Mouse (Mus musculus) spleen, adult 18-20 months (tissue): Measurements from ENCODE around the gene Slco3a1.

Experiments used
- DNase-seq, 2 experiments: peaks; one replicate each; pipeline ENCODE4 v3.0.0; 2022; ENCODE audit warnings: mixed read lengths in 2 of 2

The Slco3a1 gene

GRCm38 (mm10) chr7:74376397-74377044, 178.1 kb downstream of the Slco3a1 start:
- DNase-seq, result no peak

DNA sequence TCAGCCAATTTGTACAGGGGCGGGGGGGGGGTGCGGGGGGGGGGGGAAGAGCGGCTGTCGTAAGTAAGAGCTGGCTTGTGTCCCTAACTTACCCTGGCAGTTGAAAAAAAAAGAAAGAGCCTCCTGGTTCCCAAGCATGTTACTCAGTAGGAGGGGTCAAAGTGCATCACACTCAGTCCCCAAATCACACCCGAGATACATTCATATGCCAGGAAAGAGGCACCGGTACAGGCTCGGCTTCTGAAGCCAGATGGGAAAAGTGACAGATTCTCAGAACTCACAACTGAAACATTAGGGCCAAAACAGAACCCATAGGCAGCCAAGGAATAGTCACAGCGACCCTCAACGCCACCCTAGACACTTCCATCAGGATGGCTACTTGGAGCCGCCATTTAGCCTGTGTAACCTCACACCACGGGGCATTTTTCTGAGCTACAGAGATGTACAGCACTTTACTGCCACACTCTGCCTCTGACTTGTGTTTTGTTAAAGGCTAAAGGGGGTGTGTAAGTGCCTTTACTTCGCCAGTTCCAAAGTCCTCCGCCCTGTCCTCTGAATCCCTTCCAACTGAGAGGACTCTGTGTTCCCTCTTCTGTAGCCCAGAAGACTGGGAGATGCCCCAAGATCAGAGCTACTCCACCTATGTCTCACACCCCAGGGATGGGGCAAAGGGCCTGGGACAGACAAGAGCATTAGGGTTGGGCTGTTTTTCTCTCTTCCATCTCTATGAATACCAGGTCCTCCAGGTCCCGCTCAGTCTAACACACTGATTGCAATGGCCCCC, 179.2 kb downstream of the Slco3a1 start:
- no peak for DNase-seq

DNA sequence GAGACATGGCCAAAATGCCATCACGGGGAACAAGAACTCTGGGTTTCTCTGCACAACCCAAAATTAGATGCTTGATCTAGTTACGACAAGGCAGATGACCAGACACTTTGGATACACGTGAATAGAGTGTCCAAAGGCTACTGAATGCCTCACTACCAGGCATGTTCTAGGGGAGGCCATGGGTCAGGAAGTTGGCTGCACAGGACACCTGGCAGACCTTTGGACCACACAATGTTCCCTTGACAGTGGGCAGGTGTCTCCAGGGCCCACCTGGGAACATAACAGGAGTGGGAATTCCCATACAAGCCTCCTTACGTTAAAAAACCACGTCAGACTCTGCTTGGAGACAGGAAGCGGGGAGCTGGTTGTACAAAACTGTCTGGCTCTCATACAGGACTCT, 181.5 kb downstream of the Slco3a1 start:
- DNase-seq, result no peak

- DNase-seq, result no peak
Observed at GRCm38 (mm10) chr7:74372141-74372582, 182.4 kb downstream of the Slco3a1 start.

DNA sequence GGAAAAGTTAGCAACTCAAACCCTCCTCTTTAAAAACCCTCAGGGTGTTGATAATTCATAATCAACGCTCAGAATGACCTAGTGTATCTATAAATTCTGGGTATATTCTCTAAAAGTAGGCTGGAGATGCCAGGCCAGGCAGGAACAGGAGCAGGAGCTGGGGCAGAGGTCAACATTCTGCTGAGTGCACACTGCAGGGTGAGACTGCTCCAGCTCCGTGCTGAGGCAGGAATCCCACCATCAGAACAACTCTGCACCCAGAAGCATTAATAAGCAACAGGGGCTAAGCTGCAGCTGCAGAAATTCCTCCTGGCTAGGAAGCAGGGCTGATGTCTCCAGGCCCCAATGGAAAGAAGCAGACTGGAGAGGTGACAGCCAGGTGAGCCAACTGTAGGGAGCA, 182.9 kb downstream of the Slco3a1 start:
- no peak for DNase-seq

- DNase-seq, result no peak
Observed at GRCm38 (mm10) chr7:74371208-74371607, 183.4 kb downstream of the Slco3a1 start.

GRCm38 (mm10) chr7:74369657-74370056, 184.9 kb downstream of the Slco3a1 start:
- peak in 1 of 2 experiments; percentile 24 for DNase-seq

GRCm38 (mm10) chr7:74368256-74368980, 186.2 kb downstream of the Slco3a1 start:
- DNase-seq, result no peak

DNA sequence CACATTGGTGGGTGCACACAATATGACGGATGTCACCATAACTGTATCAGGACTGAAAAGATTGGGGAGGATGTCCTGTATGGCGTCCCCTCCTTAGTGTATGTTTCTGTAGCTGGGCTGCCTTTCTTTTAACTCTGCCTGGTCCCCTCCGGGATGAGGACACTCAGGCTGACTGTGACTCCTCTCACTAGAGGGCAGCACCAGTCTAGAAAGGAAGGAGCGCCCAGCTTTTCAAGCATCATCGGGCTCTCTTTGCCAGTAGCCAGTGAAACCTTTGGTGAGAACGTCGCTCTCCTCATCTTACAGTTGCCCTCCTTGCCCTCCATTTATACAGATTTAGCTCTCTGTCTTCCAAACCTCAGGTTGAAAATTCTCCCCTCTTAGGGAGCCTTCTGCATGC, 187.2 kb downstream of the Slco3a1 start:
- no peak for DNase-seq

DNA sequence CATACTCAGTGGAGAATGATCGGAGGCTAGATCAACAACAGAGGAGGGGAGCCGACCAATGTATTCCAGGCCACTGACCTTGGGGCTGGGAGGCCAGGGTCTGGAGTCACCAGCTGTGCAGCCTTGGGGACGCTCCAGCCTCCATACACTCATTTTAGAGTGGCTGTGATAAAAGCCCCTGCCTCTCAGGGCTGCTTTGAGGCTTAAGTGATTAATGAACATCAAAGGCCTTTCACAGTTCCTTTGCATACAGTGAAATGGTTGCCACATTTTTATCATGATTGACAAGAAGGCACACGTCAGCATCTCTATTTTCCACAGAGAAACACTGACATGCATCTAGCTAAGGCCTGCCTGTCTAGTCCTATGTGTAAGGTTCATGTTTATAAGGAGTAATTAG, 189.0 kb downstream of the Slco3a1 start:
- DNase-seq, result no peak

GRCm38 (mm10) chr7:74364956-74365355, 189.6 kb downstream of the Slco3a1 start:
- DNase-seq, result no peak

DNA sequence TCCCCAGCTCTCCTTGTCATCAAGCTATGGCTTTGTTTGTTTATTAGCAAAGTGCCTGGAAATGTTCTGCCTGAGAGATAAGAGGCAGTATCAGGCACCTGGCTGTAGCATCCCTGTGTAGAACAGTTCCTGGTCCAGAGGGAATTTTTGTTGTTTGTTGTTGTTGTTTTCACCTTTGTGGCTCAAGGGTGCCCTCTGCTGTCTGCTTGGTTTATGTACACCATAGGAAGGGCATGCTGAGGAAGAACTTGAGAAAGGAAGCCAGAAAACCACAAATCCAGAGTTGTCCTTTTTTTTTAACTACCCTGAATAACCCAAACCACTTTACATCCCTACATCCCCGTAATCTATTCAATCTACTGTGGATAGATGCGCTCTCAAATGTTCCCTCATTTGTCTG, 191.1 kb downstream of the Slco3a1 start:
- no peak for DNase-seq

GRCm38 (mm10) chr7:74361677-74362076, 192.9 kb downstream of the Slco3a1 start:
- DNase-seq, result no peak

DNA sequence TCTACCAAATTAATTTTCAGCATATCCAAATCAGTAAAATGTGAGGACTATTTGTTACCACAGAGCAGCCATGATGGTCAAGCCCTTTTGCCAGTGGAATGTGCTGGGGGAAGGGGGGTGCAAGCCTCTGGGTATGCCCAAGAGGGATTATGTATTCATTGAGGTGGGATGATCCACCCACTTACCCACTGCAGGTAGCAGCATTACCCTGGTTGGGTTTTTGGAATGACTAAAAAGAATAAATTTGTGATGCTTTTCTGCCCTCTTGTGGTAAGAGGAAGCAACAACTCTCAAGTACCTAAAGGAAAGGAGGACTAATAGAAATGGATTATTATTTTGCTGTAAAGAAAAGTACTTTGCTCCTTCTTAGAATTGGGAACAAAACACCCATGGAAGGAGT, 197.6 kb downstream of the Slco3a1 start:
- no peak for DNase-seq

- no peak for DNase-seq
Observed at GRCm38 (mm10) chr7:74354527-74355256, 199.9 kb downstream of the Slco3a1 start.

DNA sequence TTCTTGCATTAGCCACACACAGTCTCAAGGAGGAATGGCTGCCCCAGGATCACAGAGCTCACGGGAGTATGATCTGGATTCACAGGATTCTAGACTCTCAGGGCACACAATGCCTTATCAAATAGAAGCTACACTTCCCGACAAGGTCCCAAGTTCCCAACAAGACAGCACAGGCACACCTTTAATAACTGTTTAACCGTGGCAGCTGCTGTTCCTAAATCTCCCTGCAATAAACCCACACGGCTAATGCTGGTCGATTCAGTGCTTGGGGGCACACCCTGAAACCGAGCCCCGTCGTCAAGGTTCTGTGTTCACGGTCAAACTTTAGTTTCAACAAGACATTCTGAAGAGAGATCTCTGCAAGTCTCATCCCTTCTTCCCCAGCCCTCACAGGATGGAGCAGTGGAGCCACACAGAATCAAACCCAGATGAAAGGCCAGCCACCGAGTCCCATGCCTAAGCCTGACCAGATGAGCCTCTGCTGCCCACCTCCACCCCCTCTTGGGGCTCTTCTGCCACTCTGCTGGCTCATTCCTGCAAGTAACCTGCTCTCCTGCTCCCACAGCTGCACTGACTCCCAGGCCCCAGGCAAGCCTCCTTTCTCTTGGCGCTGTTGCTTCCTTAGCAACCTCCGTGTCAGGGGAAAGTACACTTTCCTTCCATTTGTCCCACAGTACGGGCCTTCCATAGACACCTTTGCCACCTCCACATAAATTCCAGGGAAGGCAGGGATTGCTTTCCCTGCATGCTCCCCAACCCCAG, 200.7 kb downstream of the Slco3a1 start:
- no peak for DNase-seq

DNA sequence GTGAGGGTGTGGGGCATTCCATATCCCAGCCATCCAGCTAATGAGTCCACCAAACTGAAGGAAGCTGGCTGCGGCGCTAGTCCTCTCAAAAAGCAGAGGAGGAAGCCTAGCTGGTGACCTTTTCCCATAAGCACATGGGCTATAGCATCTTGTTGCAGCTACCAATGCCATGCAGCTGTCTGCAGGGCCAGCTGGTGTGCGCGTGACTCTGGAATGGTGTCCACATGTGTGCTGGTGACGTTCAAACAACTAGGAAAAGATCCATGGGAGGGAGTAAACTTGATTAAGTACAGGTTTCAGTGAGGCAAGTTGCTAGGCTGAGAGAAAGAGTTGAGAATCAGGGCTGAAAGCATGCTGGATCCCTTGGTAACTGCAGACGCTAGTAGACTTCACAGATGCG, 201.3 kb downstream of the Slco3a1 start:
- DNase-seq, result no peak

DNA sequence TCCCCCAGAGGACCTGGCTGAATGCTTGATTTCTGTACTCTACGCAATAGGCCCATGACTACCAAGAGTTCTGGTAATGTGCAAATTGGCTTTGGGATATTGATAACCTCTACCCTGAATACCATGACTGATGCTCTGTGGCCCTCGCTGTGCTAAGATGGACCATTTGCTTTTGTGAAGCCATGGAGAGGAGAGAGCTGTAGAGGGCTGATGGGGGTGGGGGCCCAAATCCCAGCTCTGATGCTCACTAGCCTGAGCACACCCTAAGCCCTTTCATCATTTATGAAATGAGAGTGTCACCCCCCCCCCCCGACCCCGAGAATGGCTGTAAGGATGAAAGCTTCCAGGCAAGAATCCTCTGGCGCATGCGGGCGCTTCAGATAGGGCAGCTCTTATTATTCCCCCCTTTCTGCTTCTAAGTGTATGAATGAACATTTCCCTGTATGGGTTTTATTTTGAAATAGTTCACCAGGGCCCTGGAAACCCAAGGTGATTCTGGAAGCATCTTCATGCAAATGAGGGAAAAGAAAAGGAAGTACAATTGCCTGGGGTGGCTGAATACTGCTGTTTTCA, 206.2 kb downstream of the Slco3a1 start:
- DNase-seq, result no peak

DNA sequence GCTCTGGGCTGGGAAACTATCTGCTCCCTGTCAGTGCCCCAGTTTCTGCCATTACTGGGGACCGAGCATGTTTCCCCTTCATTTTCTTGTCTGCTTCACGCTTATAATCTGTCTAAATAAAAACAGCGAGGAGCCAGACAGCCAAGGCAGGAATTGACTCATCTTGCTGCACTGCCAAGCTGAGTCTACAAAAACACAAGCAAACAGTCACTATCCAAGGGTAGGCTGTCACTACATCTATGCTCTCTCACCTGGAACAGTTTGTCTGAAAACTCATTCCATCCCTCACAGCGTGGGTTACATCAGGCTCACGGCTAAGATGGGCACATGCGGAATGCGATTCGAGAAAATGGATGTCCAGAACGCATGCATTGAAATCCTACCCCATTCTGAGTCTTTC, 207.6 kb downstream of the Slco3a1 start:
- no peak for DNase-seq

DNA sequence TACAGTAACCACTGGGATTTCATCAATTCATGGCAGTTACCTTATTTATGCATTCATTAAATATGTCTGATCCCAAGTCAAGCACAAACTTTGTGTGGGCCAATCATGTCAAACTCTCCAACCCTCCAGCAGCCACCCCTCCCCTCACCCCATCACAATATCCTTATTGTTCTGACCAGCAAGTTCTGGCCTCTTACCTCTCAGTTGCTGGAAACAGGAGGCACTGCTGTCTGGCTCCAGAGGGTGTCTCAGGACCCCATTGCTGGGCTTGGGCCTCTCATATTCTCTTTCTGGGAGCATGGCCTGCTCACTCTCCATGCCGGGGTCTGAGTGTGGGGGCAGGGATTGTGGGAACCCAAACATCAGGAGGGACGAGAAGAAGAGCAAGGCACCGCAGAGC, 208.1 kb downstream of the Slco3a1 start:
- no peak for DNase-seq

DNA sequence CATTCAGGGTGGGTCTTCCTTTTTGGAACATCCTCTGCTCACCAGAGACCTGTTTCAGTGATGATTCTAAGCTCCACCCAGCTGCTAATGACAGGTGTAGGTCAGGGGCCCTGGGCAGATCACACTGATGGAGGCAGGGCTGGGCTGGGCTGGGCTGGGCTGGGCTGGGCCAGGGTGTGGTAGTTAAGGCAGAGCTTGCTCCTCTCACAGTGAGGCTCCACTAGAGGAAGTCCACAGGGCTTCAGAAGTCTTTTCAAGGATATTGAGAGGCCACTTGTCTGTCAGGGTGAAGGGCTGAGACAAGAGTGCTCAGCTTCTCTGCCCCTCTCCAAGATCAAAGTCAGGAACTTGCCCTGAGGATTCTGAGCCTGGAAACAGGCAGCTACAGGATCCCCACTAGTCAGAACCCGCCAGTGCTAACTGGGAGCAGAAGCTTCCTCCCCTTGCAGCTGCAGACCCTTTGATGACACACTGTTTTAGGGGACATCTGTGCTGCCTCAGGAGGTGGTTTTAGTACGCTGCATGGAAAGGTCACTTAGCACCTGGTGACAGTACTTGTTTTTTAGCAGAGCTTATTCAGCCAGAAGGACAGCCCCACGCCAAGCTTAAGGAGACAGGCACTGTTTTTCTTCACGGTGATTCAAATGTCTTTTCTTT, 213.3 kb downstream of the Slco3a1 start:
- DNase-seq, result no peak
